Mouse (Mus musculus) fibroblast of lung, adult 2 months (primary cell): ENCODE results near the gene Atxn7l2.

Experiments
- DNase-seq: peaks from one replicate; pipeline ENCODE4 v3.0.0-alpha.2; 2011; ENCODE audit warnings: low read depth

The Atxn7l2 gene

DNA sequence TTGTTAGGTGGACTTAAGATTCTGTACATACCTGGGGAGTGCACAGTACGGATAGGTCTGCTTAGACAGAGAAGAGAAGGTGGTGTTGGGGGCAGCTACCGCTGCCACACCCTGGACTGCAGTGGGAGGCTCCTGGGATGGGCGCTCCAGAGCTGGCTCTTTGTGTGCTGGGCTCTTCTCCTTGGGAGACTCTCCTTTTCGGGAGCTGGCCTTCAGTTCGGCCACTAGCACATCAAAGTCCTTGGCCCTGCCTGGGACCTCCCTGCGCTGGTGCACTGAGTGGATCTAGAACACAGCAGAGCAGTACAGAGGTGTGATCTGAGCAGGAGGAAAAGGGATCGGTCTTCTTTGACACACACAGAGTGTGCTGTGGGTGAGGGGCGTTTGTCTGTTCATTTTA lies 5.1 kb downstream of the Atxn7l2 start:
- no peak for DNase-seq

GRCm38 (mm10) chr3:108204470-108204869 lies 6.3 kb downstream of the Atxn7l2 start:
- no peak for DNase-seq

DNA sequence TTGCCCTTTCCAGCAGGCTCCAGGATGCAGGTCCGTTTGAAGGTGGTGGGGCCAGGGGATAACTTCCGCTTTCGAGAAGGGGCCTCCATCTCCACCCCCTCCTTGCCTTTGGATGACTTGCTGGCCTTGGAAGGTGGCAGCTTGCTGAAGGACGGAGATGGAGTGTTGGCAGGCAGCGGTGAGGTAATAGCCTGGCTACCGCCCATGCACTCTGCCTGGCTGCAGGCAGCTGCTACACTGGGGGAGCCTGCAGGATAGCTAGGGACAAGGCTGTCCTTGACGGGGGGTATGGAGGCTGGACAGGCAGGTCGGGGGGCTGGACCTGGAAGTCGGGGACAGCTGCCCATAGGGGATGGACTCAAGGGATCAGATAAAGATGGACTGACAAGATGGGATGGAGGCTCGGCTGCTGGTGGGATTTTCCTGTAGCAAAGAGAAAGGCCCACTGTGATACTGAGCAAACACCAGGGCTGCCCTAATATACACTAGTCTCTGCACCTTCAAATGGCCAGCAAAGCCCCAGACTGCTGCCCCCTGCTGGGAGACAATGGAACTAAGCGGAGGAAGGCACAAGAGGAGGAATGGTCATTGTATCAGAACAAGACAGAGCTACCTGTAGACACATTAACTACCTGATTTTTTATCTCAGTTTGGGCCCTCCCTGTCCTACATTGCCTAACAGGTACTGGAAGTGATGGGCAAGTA lies 7.0 kb downstream of the Atxn7l2 start:
- DNase-seq = no peak

DNA sequence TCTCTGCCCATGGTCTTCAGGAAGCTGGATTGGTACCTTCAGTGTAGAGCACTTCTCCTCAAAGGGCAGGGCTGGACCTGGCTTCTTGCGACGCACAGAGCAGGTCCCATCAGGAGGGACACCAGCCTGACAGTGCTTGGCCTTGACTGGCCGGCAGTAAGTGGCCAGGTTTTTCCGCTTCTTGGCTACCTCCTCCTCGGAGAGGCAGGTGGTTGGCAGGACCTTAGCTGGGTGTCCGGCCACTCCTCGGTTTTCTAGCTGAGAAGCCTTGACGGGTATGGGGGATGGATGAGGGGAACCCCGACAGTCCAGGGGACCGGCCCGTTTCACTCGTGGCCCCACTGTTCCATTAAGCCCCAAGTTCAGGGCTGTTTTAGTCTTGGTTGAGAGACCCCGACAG lies 7.5 kb downstream of the Atxn7l2 start:
- DNase-seq = no peak

DNA sequence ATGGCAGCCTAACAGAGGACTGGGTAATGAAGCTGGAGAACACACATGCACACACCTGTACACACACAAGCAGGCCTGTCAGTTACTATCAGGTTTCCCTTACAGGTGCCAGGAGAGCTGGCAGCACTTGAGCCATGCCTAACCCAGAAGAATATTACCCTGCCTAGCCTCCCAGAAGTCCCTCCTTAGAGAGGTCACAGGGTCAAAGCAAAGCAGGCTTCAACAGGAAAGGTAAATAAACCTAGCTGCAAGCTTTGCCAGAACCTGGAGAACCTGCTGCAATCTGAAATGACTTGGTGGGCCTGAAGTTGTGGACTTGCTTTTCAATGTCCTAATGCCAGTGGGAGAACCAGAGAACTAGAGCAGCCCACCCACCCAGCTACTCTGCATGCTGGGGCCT lies 8.2 kb downstream of the Atxn7l2 start:
- no peak for DNase-seq

- peak; percentile 70 for DNase-seq
Observed at GRCm38 (mm10) chr3:108200329-108201323, 10.1 kb downstream of the Atxn7l2 start, which contains the start of gene Cyb561d1. Gene Cyb561d1 (minus strand): TSS chr3:108201212.

GRCm38 (mm10) chr3:108199231-108199630 lies 11.5 kb downstream of the Atxn7l2 start:
- no peak for DNase-seq

DNA sequence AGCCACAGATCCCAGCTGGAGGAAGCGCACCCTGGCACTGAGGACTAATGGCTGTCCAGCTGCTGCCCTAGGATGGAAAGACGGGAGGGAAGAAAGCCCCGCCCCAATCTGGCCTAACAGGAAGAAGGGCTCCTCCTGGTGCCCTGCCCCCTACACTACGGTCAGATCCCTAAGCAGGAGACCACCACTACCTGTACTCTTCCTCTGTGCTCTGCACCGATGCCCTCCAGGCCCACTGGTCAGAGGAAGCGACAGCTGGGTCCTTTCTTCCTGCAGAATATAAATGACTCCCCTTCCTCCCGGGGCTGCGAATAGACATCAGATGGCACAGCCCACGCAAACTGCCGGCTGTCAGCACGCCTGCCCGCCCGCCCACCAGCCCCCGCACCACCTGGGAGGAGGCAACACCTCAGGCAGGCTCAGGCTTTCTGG lies 13.7 kb downstream of the Atxn7l2 start:
- DNase-seq = no peak

DNA sequence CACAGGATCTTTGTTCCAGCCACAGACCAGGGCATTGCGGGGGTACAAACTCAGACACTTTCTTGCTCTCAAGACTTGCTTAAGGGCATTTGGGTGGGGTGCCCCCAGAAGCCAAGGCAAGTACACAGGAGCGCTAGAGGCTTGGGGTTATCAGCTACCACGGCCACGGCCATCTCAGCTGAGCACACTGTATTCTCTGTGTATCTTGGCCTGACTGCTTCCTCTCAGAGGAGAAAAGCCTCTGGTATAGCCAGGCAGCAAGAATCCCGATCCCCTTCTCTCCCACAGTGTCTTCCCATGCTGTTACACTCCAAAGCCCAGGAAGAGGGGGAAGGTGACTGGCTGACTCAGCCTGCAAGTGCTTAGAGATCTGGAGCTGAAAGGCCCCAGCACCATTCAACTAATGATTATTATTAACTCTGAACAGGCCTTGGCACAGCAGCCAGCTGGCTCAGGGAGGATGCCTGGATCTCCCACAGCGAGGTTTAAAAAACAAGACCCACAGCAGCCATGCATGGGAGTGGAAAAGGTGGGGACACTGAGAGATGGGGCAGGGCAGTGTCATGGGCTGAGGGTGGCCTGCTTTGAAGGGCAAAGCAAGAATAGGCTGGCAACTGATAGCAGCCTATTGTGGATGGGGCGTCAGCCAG lies 14.7 kb downstream of the Atxn7l2 start:
- DNase-seq = no peak

GRCm38 (mm10) chr3:108195287-108195686 lies 15.4 kb downstream of the Atxn7l2 start:
- no peak for DNase-seq

DNA sequence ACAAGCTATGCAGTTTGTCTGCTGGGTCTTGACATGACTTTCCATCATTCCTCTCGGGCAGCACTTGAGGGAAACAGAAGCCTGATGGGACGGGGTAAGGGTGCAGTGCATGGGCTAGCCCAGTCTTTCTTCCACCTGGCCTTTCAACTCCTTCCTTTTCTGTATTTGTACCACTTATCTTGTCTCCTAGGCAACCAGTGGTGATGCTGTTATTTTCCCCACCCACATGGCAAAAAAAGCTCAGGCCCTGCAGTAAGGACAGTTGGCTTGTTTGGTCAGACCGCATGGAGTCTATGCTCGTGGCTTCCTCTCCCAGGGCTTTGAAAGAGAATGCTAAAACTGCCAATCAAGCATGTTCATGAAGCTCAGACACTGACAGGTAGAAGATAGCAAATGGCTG lies 17.0 kb downstream of the Atxn7l2 start:
- DNase-seq = no peak

- DNase-seq = no peak
Observed at GRCm38 (mm10) chr3:108189897-108190296, 20.8 kb downstream of the Atxn7l2 start.

DNA sequence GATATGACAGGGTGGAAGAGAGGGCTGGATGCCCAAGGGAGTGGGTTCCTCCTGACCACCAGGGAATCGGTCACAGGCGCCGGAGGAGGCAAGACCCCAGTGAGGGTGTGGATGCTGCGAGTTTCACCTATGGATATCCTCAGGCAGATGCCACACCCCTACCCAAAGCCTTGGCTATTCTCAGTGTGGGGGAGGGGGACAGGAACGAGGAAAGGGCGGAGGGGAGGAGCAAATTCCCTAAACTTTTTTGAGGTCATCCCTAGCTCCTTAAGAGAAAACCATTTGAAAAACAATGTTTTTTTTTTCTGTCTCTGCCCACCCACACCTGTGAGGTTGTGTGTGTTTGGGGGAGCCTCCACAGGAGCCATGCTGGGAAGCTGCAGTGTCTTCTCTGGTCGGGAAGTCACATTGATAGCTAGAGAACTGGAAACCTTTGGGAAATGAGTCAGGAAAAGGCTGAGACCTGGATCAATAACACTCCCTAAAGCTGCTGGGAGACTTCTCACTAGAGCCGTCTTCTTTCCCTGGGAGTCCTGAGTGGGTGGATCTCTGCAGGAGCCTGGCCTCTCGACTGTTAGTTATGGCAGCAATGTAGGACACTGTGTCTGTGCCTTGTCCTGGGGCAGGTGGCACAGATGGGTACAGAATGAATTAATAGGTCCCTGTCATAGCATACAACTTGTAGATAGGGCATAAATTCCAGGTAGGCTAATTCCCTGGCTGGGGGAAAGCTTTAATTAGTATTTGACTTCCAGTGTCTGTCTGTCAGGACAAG lies 21.8 kb downstream of the Atxn7l2 start:
- DNase-seq = no peak

- no peak for DNase-seq
Observed at GRCm38 (mm10) chr3:108187111-108187795, 23.5 kb downstream of the Atxn7l2 start.

DNA sequence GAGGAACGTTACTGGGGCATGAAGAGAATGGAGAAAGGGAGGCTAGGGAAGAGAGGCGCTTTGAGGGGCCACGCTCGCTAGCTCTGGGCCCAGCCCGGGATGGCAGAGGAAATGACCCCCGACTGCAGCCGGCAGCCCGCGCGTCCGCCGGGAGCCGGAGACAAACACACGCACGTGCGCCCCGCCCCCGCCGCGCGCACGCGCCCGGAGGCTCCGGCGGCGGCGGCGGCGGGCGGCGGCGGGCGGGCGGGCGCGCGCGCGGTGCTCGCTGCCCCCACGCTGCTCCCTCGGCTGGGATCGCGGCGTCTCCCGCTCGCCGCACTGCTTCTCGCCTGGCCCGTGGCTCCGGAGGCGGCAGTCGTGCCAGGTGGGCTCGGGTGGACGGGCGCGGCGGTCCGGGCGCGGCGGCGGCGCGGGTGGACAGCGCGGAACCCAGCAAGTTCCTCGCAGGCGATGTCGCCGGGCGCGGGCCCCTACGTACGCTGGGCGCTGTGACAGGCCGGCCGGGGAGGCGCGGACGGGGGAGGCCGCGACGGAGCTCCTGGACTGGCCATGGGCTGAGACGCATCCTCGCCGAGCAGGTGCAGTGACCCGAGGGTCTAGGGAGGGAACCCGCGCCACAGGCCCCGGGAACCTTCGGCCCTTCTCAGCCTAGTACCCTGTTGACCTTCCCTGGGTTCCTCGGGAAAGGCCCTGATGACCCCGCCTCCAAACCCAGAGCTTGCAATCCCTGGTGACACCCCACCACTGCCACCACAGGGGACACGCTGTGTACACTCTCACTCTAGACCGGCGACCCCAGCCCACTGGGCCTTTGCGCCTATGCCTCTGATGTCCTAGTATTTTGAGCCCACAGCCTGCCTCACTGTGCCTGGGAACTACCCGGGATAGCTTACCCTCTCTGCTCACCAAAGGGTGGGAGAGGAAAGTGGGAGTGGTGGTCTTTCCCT lies 24.4 kb downstream of the Atxn7l2 start, which contains the start of gene Amigo1:
Amigo1 (plus strand) TSS at position 238 of the 950 bp plus-strand sequence.
- no peak for DNase-seq

DNA sequence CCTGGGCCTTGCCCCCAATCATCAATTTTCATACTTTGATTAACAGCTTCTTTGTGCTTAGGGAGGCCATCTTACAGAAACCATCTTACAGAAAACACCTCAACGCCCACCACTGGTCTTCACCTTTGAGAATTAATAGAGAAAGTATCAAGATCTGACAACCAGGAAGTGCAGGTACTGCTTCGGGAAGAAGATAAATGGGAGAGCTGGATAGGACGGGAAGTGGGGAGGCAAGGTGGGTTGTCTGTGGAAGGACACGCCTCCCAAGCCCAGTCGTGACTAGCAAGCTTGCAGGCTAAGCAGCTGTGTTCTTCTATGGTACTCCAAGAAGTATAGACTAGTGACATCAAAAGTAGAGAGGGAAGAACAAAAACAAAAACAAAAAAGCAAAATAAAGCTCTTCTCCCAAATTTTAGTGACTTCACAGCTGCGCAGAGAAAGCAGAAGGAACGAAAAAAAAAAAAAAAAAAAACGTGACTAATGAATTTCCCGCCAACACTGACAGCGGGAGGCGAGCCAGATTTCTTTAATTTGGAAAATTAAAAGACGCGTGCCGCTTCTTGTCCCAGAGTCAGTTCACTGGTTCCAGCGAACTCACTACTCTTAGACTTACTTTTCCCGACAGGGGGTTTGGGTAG lies 25.2 kb downstream of the Atxn7l2 start:
- DNase-seq = no peak

DNA sequence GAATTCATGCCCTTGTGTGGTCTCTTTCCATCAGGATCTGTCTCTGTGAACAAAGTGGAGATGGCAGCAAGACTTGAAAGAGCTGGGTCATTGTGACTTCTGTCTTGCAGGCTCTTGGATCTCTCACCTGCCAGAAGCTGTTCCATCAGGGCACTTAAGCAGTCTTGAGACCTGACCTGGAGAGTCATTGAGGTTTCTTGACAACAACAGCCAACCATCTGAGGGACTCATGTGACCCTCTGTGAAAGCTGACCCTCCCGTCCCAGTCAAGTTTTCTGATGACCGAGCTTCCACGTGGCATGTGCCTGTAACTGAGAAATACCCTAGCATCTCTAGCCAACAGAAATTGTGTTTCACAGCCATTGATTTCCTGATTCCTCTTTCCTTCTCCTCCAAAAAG lies 26.0 kb downstream of the Atxn7l2 start:
- no peak for DNase-seq

- DNase-seq = no peak
Observed at GRCm38 (mm10) chr3:108180514-108180913, 30.2 kb downstream of the Atxn7l2 start.
